Mouse (Mus musculus): ENCODE measurements around the gene 4930512M02Rik.
"Not testable (repeated sequence)": the region's sequence is repeated elsewhere in the genome, so short reads cannot be mapped to it uniquely, and the experiment has no call there.

The 4930512M02Rik gene

GRCm38 (mm10) chr11:11627735-11628134 lies at the start of gene 4930512M02Rik:
Gene 4930512M02Rik (minus strand): TSS chr11:11627835.
- DNase-seq: not testable (repeated sequence)

DNA sequence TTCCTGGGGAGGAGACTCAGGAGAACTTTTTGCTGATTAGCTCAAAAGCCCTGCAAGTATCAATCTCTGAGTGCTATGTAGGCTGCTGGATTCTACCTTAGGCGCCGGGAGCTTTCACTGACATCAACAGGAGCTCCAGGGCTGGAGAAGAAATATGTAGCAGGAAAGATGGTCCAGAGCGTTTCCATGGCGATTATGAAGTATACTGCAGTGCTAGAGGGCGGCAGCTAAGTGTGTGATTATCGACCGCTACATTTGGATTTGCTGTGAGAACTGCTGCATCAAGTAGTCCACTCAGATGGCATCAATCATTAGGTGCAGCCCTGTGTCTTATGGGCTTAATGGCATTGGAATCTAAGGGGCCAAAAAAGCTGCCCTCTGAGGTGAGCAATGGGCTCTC lies 49.5 kb upstream of the 4930512M02Rik start:
- DNase-seq: no peak

DNA sequence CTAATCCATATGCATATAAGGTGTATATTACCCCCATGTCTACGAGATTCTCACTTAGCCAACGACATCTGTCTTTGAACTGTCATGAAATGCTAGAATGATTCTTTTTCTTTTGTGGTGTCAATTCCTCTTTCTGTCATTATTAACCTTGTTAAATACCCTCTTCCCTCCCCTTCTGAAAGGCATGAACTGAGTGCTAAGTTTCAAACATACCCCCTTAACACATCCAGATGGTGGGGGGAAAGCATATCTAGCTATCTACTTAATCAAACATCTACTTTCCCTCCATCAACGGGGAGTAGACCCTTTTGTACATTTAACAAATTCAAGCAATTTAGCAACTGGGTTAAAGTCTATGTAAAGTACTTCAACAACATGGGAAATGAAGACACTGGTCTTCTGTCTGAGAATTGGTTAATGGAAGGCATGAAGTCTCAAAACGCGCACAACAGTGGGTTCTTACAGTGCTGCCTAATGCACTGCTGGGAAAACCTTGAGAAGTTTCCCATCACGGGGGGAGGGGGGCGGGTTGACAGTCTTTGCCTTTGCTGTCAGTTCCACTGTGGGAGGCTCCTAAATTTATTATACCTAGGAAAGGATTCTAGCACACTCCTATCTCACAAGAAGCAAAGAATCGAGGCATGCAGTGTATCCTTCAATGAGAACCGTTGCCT lies 48.6 kb upstream of the 4930512M02Rik start:
- no peak for DNase-seq

DNA sequence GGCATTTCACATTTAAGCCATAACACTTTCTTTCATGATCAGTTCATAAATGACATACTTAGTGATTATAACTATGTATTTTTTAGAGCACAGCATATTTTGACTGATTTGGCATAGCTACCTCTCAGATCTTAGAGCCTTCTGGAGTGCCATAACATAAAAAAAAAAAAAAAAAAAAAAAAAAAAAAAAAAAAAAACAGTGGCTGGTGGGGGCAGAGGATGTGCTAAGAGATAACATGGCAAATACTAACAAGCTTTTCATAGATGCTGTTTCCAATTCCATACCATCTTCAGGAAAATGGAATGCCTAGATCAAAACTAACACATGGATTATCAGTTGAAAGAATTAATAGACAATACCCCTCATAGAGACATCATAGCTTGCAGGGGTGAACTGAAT lies 47.4 kb upstream of the 4930512M02Rik start:
- no peak for DNase-seq

DNA sequence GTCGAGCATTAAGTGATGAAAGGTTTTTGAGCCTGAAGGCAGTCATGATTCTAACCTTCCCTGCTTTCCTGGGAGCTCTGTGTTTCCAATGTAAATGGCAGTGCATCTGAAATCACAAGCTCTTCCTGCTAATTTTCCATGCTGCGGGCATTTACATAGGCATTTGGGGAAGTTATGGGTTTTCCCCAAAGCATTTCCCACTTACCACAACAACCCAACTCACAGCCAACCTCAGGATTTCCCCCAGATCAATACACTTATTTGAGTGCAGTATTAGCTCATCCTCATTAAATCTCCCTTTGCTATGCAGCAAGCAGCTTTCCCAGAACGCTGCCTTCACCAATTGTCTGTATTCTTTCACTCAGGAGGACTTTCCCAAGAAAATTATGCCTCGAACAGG lies 45.3 kb upstream of the 4930512M02Rik start:
- DNase-seq: no peak

DNA sequence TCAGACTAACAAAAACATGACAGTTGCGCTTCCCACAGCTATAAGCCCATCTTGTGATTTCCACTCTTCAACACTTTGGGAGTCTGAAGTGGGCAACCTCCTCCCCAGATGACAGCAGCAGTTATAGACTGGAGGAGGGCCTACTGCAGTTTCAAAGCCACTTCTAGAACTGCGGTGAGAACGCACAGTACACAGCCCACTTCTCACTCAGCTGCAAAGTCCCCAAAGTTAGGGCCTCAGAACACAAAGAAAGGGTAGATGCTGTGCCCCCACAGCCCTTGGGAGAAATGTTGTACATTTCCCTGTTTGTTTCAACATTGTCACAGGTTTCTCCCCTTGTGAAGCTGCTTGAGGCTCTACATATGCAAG lies 40.3 kb upstream of the 4930512M02Rik start:
- DNase-seq: no peak

DNA sequence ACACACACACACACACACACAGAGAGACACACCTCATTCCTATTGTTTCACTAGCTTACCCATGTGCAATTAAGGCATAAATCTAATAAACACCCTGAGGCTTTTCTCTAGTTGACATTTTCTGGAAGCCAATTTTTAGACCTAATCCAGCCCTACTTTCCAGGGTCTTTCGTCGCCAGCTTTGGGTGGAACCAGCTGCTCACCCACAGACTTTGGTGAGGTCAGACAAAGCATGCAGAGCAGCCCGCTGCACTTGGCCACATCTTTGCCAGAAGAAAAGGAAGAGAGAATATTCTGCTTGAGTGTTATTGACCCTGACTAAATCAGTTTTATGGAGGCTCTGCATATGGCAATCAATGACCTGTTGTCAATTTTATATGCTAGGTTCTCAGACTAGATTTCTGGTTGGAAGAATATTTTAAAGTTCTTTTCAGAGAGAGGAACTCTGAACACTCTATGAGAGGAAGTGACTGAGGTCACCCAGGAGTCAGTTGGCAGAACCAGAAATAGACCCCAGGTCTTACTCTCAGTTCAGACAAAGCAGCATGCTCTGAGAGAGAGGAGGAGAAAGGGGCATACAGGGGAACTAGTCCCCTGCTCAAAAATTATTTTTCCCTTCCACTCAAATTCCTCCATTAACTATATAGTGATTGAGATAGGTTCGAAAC lies 39.8 kb upstream of the 4930512M02Rik start:
- no peak for DNase-seq

- no peak for DNase-seq
Observed at GRCm38 (mm10) chr11:11660651-11661050, 33.0 kb upstream of the 4930512M02Rik start.

- DNase-seq: no peak
Observed at GRCm38 (mm10) chr11:11658834-11659233, 31.2 kb upstream of the 4930512M02Rik start.

DNA sequence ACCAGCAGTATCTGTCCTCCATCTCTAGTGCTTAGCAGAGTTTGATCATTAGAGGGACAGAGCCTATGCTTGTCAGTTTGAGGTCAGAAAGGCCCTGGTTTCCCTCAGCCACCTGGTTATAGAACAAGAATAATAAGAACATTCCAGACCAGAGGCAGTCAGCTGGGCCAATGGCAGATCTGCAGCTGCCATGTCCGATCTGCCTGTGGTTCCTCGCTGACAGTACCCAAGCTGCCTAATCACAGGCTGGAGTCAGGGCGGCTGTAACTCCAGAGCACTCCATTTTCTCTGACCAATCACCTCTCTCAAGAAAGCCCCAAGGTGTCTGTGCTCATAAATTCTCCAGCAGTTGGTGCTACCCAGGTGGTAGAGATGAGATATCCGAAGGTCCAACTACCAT lies 30.0 kb upstream of the 4930512M02Rik start:
- no peak for DNase-seq

GRCm38 (mm10) chr11:11656995-11657530 lies 29.4 kb upstream of the 4930512M02Rik start:
- DNase-seq: no peak

DNA sequence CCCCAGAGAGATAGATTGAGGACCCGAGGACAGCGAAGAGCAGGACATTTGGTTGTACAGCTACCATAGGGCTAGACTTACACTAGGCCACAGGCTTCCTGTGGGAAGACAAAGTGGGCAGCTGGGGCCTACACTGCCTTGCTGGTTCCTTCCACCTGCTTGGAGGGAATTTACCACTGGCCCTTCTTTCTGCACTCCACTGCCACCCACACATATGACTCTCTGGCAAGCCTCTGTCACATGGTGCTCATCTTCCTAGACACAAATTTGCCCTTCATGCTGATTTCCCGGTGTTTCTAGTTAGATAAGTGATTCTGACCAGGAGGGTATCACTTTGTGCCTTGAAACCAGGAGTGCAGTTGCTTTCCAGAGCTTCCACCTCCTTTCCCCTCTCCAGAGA lies 28.8 kb upstream of the 4930512M02Rik start:
- no peak for DNase-seq

GRCm38 (mm10) chr11:11644303-11644702 lies 16.7 kb upstream of the 4930512M02Rik start:
- DNase-seq: no peak

GRCm38 (mm10) chr11:11624073-11624705 lies 3.4 kb downstream of the 4930512M02Rik start:
- DNase-seq: no peak

DNA sequence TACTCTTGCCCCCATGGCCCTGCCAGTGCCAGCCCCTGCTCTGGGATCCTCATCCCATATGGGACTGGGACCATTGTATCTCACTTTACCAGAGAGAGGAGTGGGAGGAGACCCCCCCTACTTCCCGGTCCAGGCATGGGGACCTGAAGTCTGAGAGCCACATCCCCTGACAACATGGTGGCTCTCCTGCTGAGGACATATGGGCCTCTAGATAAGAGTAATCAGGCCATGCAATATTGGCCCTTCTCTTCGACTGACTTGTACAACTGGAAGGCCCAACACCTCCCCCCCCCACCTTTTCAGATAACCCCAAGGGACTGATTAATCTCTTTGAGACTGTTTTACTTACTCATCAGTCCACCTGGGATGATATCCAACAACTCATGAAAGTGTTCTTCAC lies 18.4 kb downstream of the 4930512M02Rik start:
- DNase-seq: no peak

DNA sequence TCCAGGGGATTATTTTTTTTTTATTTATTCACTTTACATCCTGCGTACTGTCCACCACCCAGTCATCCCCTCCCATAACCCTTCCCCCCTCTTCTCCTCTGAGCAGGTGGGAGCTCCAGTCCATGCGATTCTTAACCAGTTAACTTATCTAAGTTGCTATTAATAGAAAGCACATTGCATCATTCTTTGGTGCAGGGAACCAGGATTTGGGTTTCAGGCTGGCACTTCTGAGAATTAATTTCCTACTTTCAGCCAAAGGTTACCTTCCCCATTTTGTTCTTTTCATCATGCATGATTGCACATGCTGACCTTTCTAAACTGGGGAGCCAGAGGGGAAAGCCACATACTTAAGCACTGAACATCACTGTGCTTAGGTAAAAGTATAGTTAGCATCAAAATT lies 40.3 kb downstream of the 4930512M02Rik start:
- peak in 1 of 2 experiments; percentile 7 for DNase-seq

- no peak for DNase-seq
Observed at GRCm38 (mm10) chr11:11586423-11586822, 41.2 kb downstream of the 4930512M02Rik start.

DNA sequence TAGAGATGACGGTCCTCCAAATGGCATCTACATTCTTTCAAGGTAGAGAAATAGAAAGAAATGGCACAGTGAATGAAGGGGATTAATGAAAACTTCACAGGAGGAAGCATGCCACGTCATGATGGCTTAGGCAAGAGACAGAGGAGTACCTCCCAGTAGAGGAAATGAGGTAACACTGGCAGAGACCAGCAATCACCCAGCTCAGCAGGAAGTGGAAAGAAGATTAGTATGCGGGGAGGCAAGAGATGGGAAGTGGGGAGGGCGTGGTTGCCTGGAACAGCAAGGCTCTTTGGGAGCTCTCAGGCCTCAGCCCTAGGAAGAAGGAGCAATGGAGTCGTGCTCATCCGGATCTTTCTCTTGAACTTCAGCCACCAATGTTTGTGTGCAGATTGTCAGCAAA lies 53.9 kb downstream of the 4930512M02Rik start:
- no peak for DNase-seq

DNA sequence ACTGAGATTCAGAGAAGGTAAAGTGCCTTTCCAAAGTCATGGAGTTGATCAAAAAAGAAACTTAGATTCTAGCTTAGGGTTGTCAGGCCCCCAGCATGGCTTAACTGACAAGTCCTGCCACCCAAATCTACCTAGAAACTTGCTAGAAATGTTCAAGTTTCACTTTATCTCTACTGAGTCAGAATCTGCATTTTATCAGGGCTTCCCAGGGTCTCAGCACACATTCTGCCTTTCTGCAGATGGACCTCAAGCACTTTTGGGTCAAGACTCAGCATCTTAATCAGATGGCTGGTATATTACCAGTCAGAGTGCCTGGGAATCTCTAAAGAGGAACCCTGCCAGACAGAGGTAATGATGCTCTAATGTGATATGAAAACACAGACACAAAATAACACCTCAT lies 56.9 kb downstream of the 4930512M02Rik start:
- DNase-seq: no peak

DNA sequence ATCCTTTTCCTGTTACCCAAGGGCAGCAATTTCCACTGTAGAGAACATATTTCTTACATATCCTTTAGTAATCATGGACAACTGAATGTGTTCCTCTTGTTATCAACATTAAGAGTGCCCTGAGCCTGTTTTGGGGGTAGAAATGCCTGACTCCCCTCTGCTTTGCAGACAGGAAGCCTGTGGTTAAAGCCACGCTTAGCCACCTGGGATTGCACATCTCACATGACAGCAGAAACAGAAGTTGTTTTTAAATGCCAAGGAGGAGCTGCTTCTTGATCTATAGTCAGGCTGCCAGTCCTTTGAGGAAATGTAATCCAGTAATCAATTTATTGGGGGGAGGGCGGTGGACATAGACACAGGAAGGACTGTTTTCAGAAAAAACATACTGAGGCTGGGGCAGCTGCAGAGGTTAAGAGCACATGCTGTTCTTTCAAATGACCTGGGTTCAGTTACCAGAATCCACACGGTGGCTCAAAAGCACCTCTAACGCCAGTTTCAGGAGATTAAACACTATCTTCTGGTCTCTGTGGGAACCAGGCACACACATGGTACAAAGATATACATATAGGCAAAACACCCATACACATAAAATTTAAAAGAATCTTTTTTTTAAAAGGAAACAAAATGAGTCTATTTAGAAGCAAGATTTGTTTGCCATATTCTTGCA lies 58.0 kb downstream of the 4930512M02Rik start:
- no peak for DNase-seq

DNA sequence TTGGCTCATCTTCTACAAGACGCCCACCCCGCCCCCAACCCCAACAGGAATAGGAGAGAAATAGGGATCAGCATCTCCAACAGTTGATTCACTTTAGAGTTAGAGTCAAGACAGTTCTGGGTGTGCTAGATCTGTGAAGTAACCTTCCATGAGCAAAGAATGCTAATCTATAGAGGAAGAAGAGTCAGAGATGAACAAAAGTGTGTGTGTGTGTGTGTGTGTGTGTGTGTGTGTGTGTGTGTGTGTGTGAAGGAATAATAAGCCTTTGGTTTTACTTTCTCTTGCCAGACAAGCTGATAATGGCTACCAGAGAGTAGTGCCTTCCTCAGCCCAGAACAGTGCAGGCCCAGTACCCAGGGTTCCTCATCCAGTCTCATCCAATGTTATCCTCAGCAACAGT lies 59.6 kb downstream of the 4930512M02Rik start:
- DNase-seq: no peak

- DNase-seq: no peak
Observed at GRCm38 (mm10) chr11:11565146-11565820, 62.4 kb downstream of the 4930512M02Rik start.
